Mouse (Mus musculus) hindbrain, embryonic 10.5 days (tissue): ENCODE measurements around the gene Tff1. TPM values are rescaled to one million over a fixed set of nuclear protein-coding genes. Genes with fewer than 3 reads are reported as not detected.

Experiments used
- DNase-seq: peaks from one replicate; pipeline ENCODE4 v3.0.0-alpha.2; 2017; ENCODE audit warnings: low spot score
- H3K27ac ChIP-seq: fragments of 300-500 bp; sonication (generic); 2 replicates; pipeline ENCODE4 v1.5.1; 2016; ENCODE audit warnings: mild to moderate bottlenecking, moderate library complexity
- H3K27me3 ChIP-seq: fragments of 300-500 bp; sonication (generic); 2 replicates; pipeline ENCODE4 v1.6.1; 2016; ENCODE audit warnings: mild to moderate bottlenecking; ENCODE audit not compliant: poor library complexity, insufficient read depth, severe bottlenecking
- H3K36me3 ChIP-seq: fragments of 300-500 bp; sonication (generic); 2 replicates; pipeline ENCODE4 v1.6.1; 2016; ENCODE audit warnings: mild to moderate bottlenecking, moderate library complexity
- H3K4me1 ChIP-seq: fragments of 300-500 bp; sonication (generic); replicated peaks from 2 replicates; pipeline ENCODE4 v1.6.1; 2016; ENCODE audit warnings: mild to moderate bottlenecking
- H3K4me3 ChIP-seq: fragments of 300-500 bp; sonication (generic); 2 replicates; pipeline ENCODE4 v1.5.1; 2016; ENCODE audit warnings: mild to moderate bottlenecking, moderate library complexity
- H3K9me3 ChIP-seq: fragments of 300-500 bp; sonication (generic); 2 replicates; pipeline ENCODE4 v1.6.1; 2016; ENCODE audit warnings: mild to moderate bottlenecking, moderate library complexity
- WGBS: fragments of 180-500 bp; shearing (Covaris S2); methylation state at CpG from one replicate; pipeline ENCODE4 v1.1.7; 2016; 5-methylcytosine and 5-hydroxymethylcytosine counted together
- polyA plus RNA-seq: library from polyadenylated mRNA; unstranded; fragments of >200 nt; fragmentation: Nextera tagmentation; extraction: Ambion mirVana; gene quantifications from 2 replicates; pipeline ENCODE4 v1.2.1, GENCODE M21; 2016

The Tff1 gene
- polyA plus RNA-seq, 1 experiment from 2014 or later = not detected

DNA sequence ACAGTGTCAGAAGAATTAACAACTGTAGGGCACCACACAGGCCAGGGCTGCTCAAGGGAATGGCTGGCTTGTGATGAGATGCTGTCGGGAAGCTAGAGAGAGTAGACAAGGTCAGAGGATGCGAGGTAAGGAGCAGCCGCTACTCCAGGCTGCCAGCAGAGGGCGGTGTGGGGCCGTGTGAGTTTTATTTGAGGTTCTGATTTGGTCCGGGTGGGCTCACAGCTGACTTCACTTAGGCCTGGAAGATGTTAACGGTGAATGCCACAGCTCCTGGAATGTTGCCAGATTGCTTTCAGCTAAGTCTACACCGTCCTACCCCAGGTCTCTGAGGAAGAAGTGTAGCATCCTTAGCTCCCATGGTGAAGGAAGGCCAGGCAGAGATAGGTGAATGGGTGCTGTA is 43.1 kb downstream of the Tff1 start:
- H3K27me3 ChIP-seq = no peaks in the 10 kb centered on the region
- no peaks in the 10 kb centered on the region for H3K9me3 ChIP-seq
- DNase-seq = peak; percentile 77
- 16% methylated on average over 8 of the region's 8 CpGs for WGBS
- H3K4me3 ChIP-seq = no peak overlapping the region
- peaks cover 24% of the 10 kb centered on the region for H3K4me1 ChIP-seq
- H3K27ac ChIP-seq = no peak overlapping the region
- no peaks in the 10 kb centered on the region for H3K36me3 ChIP-seq

DNA sequence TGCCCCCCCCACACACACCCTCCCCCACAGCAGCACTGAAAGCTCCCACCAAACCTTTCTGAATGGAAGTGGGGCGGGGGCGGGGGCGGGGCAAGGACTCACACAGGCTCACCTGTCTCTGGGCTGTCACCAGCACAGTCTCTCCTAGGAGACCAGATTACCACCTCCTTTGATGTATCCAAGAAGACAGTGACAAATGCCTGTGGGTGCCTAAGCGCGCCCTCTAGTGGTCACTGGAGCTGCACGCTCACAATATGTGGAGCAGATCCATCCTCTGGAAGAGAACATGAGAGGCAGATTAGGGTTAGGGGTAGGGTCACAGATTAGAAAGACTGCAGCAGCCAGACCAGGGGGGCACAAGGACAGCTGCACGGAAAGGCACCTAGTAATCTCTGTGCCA is 45.6 kb downstream of the Tff1 start:
- H3K27me3 ChIP-seq = no peaks in the 10 kb centered on the region
- H3K4me3 ChIP-seq = no peak overlapping the region
- H3K36me3 ChIP-seq = no peaks in the 10 kb centered on the region
- DNase-seq = peak; percentile 84
- WGBS = 4% methylated on average over 7 of the region's 7 CpGs
- no peaks in the 10 kb centered on the region for H3K9me3 ChIP-seq
- no peak overlapping the region for H3K27ac ChIP-seq
- peaks cover 20% of the 10 kb centered on the region for H3K4me1 ChIP-seq

DNA sequence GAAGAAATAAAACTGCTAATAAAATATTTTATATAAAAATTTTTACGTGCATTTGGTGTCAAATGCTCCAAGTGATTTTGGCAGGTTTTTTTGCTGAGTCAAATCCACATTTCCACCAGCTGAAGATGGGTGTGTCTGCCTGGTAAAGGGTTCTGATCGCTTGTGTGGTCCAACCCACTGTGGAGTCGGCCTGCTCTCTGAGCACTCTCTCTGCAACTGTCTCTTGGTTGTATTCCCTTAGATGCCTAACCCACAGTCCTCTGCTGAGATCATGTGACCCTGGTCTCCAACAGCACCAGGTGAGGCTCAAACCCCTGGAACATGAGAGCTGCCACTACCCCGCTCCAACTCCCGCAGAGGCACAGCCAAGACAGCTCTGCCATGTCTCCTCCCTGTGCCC is 47.1 kb downstream of the Tff1 start:
- DNase-seq = no peak
- Histone ChIP-seq H3K36me3 (no peaks in the 10 kb centered on the region), H3K27ac (no peak overlapping the region), H3K9me3 (no peaks in the 10 kb centered on the region), H3K4me1 (peaks cover 33% of the 10 kb centered on the region), H3K4me3 (no peak overlapping the region), H3K27me3 (no peaks in the 10 kb centered on the region)
- WGBS = 84% methylated on average over 5 of the region's 5 CpGs

DNA sequence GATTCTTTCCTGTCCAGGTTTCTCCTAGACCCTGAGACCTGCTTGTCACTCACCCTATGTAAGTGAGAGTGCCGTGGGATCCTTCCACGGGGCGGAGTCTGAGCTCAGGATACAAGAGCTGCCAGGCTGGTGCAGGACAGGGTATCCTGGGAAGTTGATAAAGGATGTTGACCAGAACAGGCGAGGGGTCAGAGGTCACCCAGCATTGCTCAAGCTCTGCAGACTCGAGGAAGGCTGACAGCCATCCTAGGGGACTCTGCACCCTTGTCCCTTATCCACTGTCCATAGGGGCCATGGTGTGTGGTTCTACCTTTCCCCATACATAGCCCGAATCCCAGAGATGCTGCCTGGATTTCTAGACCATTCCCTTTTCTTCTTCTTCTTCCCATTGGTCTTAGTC is 49.0 kb downstream of the Tff1 start:
- H3K27ac ChIP-seq = peak overlapping the region; percentile 50; the same call in 1 of the 2 replicates
- H3K27me3 ChIP-seq = no peaks in the 10 kb centered on the region
- H3K4me1 ChIP-seq = peaks cover 45% of the 10 kb centered on the region
- no peaks in the 10 kb centered on the region for H3K9me3 ChIP-seq
- 63% methylated on average over 6 of the region's 6 CpGs for WGBS
- H3K4me3 ChIP-seq = no peak overlapping the region
- peaks cover 7% of the 10 kb centered on the region for H3K36me3 ChIP-seq
- DNase-seq = no peak

DNA sequence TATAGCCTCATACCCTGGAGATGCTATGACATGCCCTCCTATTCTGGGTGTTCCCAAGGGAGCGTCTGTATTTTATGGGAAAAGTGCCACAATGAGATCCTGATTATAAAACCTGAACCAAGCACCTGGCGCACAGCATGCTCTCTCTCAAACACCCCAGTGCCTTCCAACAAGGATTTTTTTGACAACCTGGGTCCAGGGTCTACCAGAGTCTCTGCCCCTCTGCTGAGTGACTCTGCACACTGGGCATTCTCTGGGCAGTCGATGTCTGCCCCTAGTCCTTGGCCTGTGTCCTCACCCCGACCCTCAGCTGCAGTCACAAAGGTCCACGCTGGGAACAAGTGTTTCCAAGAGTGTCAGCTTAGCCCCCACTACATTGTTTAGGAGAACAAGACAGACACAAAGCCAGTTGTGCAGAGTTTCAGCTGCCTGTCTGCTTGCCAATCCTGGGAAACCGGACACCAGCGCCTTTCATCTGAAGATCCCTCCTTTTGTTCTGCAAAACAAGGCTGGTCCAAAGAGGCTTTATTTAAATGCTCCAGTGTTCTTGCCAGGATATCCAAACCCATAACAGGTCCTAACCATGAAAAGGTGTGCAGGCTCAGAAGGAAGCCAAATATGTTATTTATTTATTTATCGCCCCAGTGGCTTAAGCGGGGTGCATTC is 51.8 kb downstream of the Tff1 start:
- WGBS = 31% methylated on average over 9 of the region's 9 CpGs
- Histone ChIP-seq H3K36me3 (peaks cover 24% of the 10 kb centered on the region), H3K27me3 (no peaks in the 10 kb centered on the region), H3K4me3 (no peak overlapping the region), H3K4me1 (peaks cover 35% of the 10 kb centered on the region), H3K9me3 (no peaks in the 10 kb centered on the region), H3K27ac (peak overlapping the region; percentile 86)
- peak; percentile 70 for DNase-seq

Other genes with a start within 250 kb of the Tff1 start
- gene Umodl1, start 210.6 kb downstream of the Tff1 start, polyA plus RNA-seq = 0.08 and 0.20 TPM in 2 replicates
- gene Abcg1, start 107.6 kb downstream of the Tff1 start, polyA plus RNA-seq = 6.9 and 9.7 TPM in 2 replicates
- 1.1 TPM in 1 of 2 replicates, not detected in the other for gene Tff3, start 35.6 kb downstream of the Tff1 start, polyA plus RNA-seq
- not detected in 2 replicates for gene Tff2, start 21.0 kb downstream of the Tff1 start, polyA plus RNA-seq
- gene Tmprss3, start 33.7 kb upstream of the Tff1 start, polyA plus RNA-seq = 0.06 TPM in 1 of 2 replicates, not detected in the other
- gene Ubash3a, start 42.6 kb upstream of the Tff1 start, polyA plus RNA-seq = 0.14 and 0.61 TPM in 2 replicates
- gene Rsph1, start 112.1 kb upstream of the Tff1 start, polyA plus RNA-seq = 4.1 and 7.7 TPM in 2 replicates
- gene Slc37a1, start 121.5 kb upstream of the Tff1 start, polyA plus RNA-seq = 9.0 and 17.3 TPM in 2 replicates
- gene Pde9a, start 220.9 kb upstream of the Tff1 start, polyA plus RNA-seq = 12.4 and 19.9 TPM in 2 replicates